Mouse (Mus musculus): ENCODE data around the gene Cdhr3. TPM values are rescaled to one million over a fixed set of nuclear protein-coding genes. Genes with fewer than 3 reads are reported as not detected.
A peak's percentile ranks its signal among the peaks of the same experiment; 100 is the strongest.

The Cdhr3 gene
- polyA plus RNA-seq, 1 experiment from 2014 or later = not detected

- Histone ChIP-seq H3K27me3 (peaks cover 34% of the 10 kb centered on the region; the same call in 1 of the 2 replicates), H3K4me2 (replicated peaks) (no peak overlapping the region), H3K9me3 (no peaks in the 10 kb centered on the region), H3K36me3 (no peaks in the 10 kb centered on the region), H3K4me3 (replicated peaks) (no peak overlapping the region), H3K9ac (replicated peaks) (no peak overlapping the region), H3K4me1 (replicated peaks) (peaks cover 27% of the 10 kb centered on the region), H3K27ac (no peak overlapping the region)
- peak; percentile 15; the same call in 1 of the 2 replicates for ATAC-seq
- WGBS = 56% methylated on average over 13 of the region's 13 CpGs
These were observed 62.6 kb downstream of the Cdhr3 start for GRCm38 (mm10) chr12:33030066-33030465.

- H3K9me3 ChIP-seq = no peaks in the 10 kb centered on the region
- H3K4me1 ChIP-seq (replicated peaks) = peaks cover 17% of the 10 kb centered on the region
- H3K27me3 ChIP-seq = peaks cover 37% of the 10 kb centered on the region; the same call in 1 of the 2 replicates
- no peak overlapping the region for H3K27ac ChIP-seq
- H3K4me2 ChIP-seq (replicated peaks) = no peak overlapping the region
- H3K9ac ChIP-seq (replicated peaks) = no peak overlapping the region; the same call in 1 of the 2 replicates
- ATAC-seq = peak; percentile 15; the same call in 1 of the 2 replicates
- 58% methylated on average over 13 of the region's 13 CpGs for WGBS
- no peaks in the 10 kb centered on the region for H3K36me3 ChIP-seq
- no peak overlapping the region for H3K4me3 ChIP-seq (replicated peaks)
These were observed 64.0 kb downstream of the Cdhr3 start for GRCm38 (mm10) chr12:33028708-33029107.

GRCm38 (mm10) chr12:33028109-33028691 is 64.5 kb downstream of the Cdhr3 start:
- 52% methylated on average over 10 of the region's 10 CpGs for WGBS
- H3K9me3 ChIP-seq = no peaks in the 10 kb centered on the region
- H3K4me3 ChIP-seq (replicated peaks) = no peak overlapping the region
- no peak overlapping the region; the same call in 1 of the 2 replicates for H3K9ac ChIP-seq (replicated peaks)
- no peak overlapping the region for H3K27ac ChIP-seq
- no peak overlapping the region for H3K4me2 ChIP-seq (replicated peaks)
- ATAC-seq = no peak
- H3K4me1 ChIP-seq (replicated peaks) = peaks cover 17% of the 10 kb centered on the region
- no peaks in the 10 kb centered on the region for H3K36me3 ChIP-seq
- peaks cover 35% of the 10 kb centered on the region; the same call in 1 of the 2 replicates for H3K27me3 ChIP-seq

GRCm38 (mm10) chr12:33027093-33027492 is 65.6 kb downstream of the Cdhr3 start:
- Histone ChIP-seq H3K27ac (no peak overlapping the region), H3K9me3 (no peaks in the 10 kb centered on the region), H3K4me1 (replicated peaks) (peaks cover 17% of the 10 kb centered on the region), H3K27me3 (peaks cover 27% of the 10 kb centered on the region; the same call in 1 of the 2 replicates), H3K9ac (replicated peaks) (no peak overlapping the region), H3K4me3 (replicated peaks) (no peak overlapping the region), H3K4me2 (replicated peaks) (peak overlapping the region; percentile 31), H3K36me3 (no peaks in the 10 kb centered on the region)
- WGBS = 4% methylated on average over 10 of the region's 10 CpGs
- ATAC-seq = peak; percentile 72

- ATAC-seq = no peak
- WGBS = 85% methylated on average over 6 of the region's 6 CpGs
- Histone ChIP-seq H3K4me2 (replicated peaks) (no peak overlapping the region), H3K27ac (no peak overlapping the region), H3K9me3 (no peaks in the 10 kb centered on the region), H3K4me1 (replicated peaks) (peaks cover 14% of the 10 kb centered on the region), H3K36me3 (no peaks in the 10 kb centered on the region), H3K4me3 (replicated peaks) (no peak overlapping the region), H3K27me3 (peaks cover 24% of the 10 kb centered on the region; the same call in 1 of the 2 replicates), H3K9ac (replicated peaks) (no peak overlapping the region)
These were observed 68.2 kb downstream of the Cdhr3 start for GRCm38 (mm10) chr12:33024524-33024923.

GRCm38 (mm10) chr12:33021751-33022150 is 70.9 kb downstream of the Cdhr3 start:
- H3K27me3 ChIP-seq = peaks cover 16% of the 10 kb centered on the region; the same call in 1 of the 2 replicates
- no peak overlapping the region for H3K27ac ChIP-seq
- no peak for ATAC-seq
- WGBS = 92% methylated on average over 4 of the region's 4 CpGs
- no peak overlapping the region for H3K9ac ChIP-seq (replicated peaks)
- H3K4me1 ChIP-seq (replicated peaks) = no peaks in the 10 kb centered on the region; the same call in 1 of the 2 replicates
- no peak overlapping the region for H3K4me2 ChIP-seq (replicated peaks)
- no peaks in the 10 kb centered on the region for H3K36me3 ChIP-seq
- H3K4me3 ChIP-seq (replicated peaks) = no peak overlapping the region
- no peaks in the 10 kb centered on the region for H3K9me3 ChIP-seq

GRCm38 (mm10) chr12:33021140-33021539 is 71.5 kb downstream of the Cdhr3 start:
- no peak for ATAC-seq
- Histone ChIP-seq H3K4me2 (replicated peaks) (no peak overlapping the region), H3K4me3 (replicated peaks) (no peak overlapping the region), H3K4me1 (replicated peaks) (no peaks in the 10 kb centered on the region), H3K9ac (replicated peaks) (no peak overlapping the region), H3K27me3 (peaks cover 11% of the 10 kb centered on the region; the same call in 1 of the 2 replicates), H3K27ac (no peak overlapping the region), H3K9me3 (no peaks in the 10 kb centered on the region), H3K36me3 (no peaks in the 10 kb centered on the region)
- WGBS = 91% methylated on average over 9 of the region's 9 CpGs

GRCm38 (mm10) chr12:33020011-33020410 is 72.7 kb downstream of the Cdhr3 start:
- Histone ChIP-seq H3K9me3 (no peaks in the 10 kb centered on the region), H3K4me1 (replicated peaks) (peaks cover 3% of the 10 kb centered on the region), H3K27me3 (peaks cover 6% of the 10 kb centered on the region; the same call in 1 of the 2 replicates), H3K36me3 (no peaks in the 10 kb centered on the region), H3K4me3 (replicated peaks) (no peak overlapping the region), H3K27ac (no peak overlapping the region), H3K4me2 (replicated peaks) (no peak overlapping the region), H3K9ac (replicated peaks) (no peak overlapping the region)
- no peak for ATAC-seq
- 77% methylated on average over 6 of the region's 6 CpGs for whole genome bisulfite sequencing

GRCm38 (mm10) chr12:33018601-33019000 is 74.1 kb downstream of the Cdhr3 start:
- WGBS = 73% methylated on average over 4 of the region's 4 CpGs
- Histone ChIP-seq H3K27me3 (0 out of 2 replicates have a peak, but pooled peaks cover 3% of the 10 kb centered on the region), H3K9ac (replicated peaks) (no peak overlapping the region)

GRCm38 (mm10) chr12:33016824-33017705 is 75.6 kb downstream of the Cdhr3 start:
- no peaks in the 10 kb centered on the region for H3K36me3 ChIP-seq
- H3K4me3 ChIP-seq (replicated peaks) = no peak overlapping the region
- no peak for ATAC-seq
- 83% methylated on average over 7 of the region's 7 CpGs for WGBS
- H3K27me3 ChIP-seq = 0 out of 2 replicates have a peak, but pooled peaks cover 3% of the 10 kb centered on the region
- no peaks in the 10 kb centered on the region for H3K9me3 ChIP-seq
- peaks cover 15% of the 10 kb centered on the region for H3K4me1 ChIP-seq (replicated peaks)
- no peak overlapping the region for H3K9ac ChIP-seq (replicated peaks)
- no peak overlapping the region for H3K27ac ChIP-seq
- no peak overlapping the region for H3K4me2 ChIP-seq (replicated peaks)

More at GRCm38 (mm10) chr12:33018601-33019000, 74.1 kb downstream of the Cdhr3 start:
- Histone ChIP-seq H3K9me3 (no peaks in the 10 kb centered on the region), H3K27ac (no peak overlapping the region), H3K4me1 (replicated peaks) (peaks cover 15% of the 10 kb centered on the region), H3K36me3 (no peaks in the 10 kb centered on the region), H3K4me3 (replicated peaks) (no peak overlapping the region), H3K4me2 (replicated peaks) (no peak overlapping the region)
- ATAC-seq = no peak

GRCm38 (mm10) chr12:33015103-33015502 is 77.6 kb downstream of the Cdhr3 start:
- Histone ChIP-seq H3K9me3 (no peaks in the 10 kb centered on the region), H3K4me2 (replicated peaks) (no peak overlapping the region), H3K27ac (peak overlapping the region; percentile 67), H3K4me1 (replicated peaks) (peaks cover 15% of the 10 kb centered on the region), H3K4me3 (replicated peaks) (no peak overlapping the region), H3K36me3 (no peaks in the 10 kb centered on the region), H3K27me3 (no peaks in the 10 kb centered on the region), H3K9ac (replicated peaks) (no peak overlapping the region)
- WGBS = 90% methylated on average over 1 of the region's 1 CpGs
- peak; percentile 51; the same call in 1 of the 2 replicates for ATAC-seq
